Mouse (Mus musculus) intestine, embryonic 16.5 days (tissue): ENCODE results near the gene Syn2. TPM values are rescaled to one million over a fixed set of nuclear protein-coding genes. Genes with fewer than 3 reads are reported as not detected.

Source experiments
- ATAC-seq: fragments of 200-750 bp; cut with Nextera tagmentation; 2 replicates; pipeline ENCODE4 v1.8.0; 2017; ENCODE audit warnings: moderate TSS enrichment, moderate library complexity
- H3K27ac ChIP-seq: fragments of 300-500 bp; sonication (generic); 2 replicates; pipeline ENCODE4 v1.5.1; 2014; ENCODE audit warnings: mild to moderate bottlenecking, low read length
- H3K27me3 ChIP-seq: fragments of 300-500 bp; sonication (generic); replicated peaks from 2 replicates; pipeline ENCODE4 v1.6.1; 2014; ENCODE audit warnings: low read length, control low read depth, mixed read lengths; ENCODE audit not compliant: control insufficient read depth, insufficient read depth
- H3K36me3 ChIP-seq: fragments of 300-500 bp; sonication (generic); 2 replicates; pipeline ENCODE4 v1.6.1; 2014; ENCODE audit warnings: low read length, control low read depth; ENCODE audit not compliant: control insufficient read depth, insufficient read depth
- H3K4me1 ChIP-seq: fragments of 300-500 bp; sonication (generic); 2 replicates; pipeline ENCODE4 v1.6.1; 2014; ENCODE audit warnings: low read length, control low read depth, mixed read lengths; ENCODE audit not compliant: control insufficient read depth, insufficient read depth
- H3K4me2 ChIP-seq: fragments of 300-500 bp; sonication (generic); 2 replicates; pipeline ENCODE4 v1.6.1; 2014; ENCODE audit warnings: low read depth, low read length, control low read depth
- H3K4me3 ChIP-seq: fragments of 300-500 bp; sonication (generic); 2 replicates; pipeline ENCODE4 v1.5.1; 2014; ENCODE audit warnings: mild to moderate bottlenecking, low read length
- H3K9ac ChIP-seq: fragments of 300-500 bp; sonication (generic); 2 replicates; pipeline ENCODE4 v1.6.1; 2014; ENCODE audit warnings: low read depth, low read length
- H3K9me3 ChIP-seq: fragments of 300-500 bp; sonication (generic); 2 replicates; pipeline ENCODE4 v1.6.1; 2016; ENCODE audit warnings: low read length, control low read depth; ENCODE audit not compliant: control insufficient read depth
- WGBS: fragments of 180-500 bp; shearing (Covaris S2); extraction: QIAGEN DNeasy Blood & Tissue Kit; methylation state at CpG from one replicate; pipeline ENCODE4 v1.1.7; 2014; 5-methylcytosine and 5-hydroxymethylcytosine counted together
- polyA plus RNA-seq: library from polyadenylated mRNA; unstranded; fragments of >200 nt; fragmentation: Nextera tagmentation; extraction: Ambion mirVana; gene quantifications from 2 replicates; pipeline ENCODE4 v1.2.1, GENCODE M21; 2015

The Syn2 gene
- polyA plus RNA-seq, 1 experiment from 2014 or later = 0.89 TPM

DNA sequence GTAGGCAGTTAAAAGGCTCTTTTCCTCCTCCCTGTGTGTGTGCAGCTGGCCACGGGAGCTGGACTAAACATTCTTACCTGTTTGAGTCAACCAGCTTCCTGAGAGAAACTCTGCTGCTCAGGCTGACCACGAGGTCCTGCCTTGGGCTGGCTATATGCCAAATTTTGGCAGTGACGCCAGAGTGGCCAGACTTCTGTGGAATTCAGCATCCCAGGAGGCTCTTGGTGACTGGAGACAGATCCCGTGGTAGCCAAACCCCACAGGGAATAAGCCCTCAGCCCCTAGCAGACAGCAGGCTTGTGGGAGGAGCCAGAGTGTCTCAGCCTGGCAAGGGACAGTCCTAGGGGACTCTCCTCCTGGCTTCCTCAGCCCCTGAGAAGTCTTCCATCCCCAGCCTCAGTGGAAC is 137.2 kb downstream of the Syn2 start:
- ATAC-seq = peak; percentile 37; the same call in 1 of the 2 replicates
- H3K9ac ChIP-seq = no peak overlapping the region
- H3K9me3 ChIP-seq = no peaks in the 10 kb centered on the region
- H3K4me3 ChIP-seq = no peak overlapping the region
- no peak overlapping the region for H3K4me2 ChIP-seq
- peaks cover 8% of the 10 kb centered on the region for H3K4me1 ChIP-seq
- H3K36me3 ChIP-seq = no peaks in the 10 kb centered on the region
- 13% methylated on average over 4 of the region's 4 CpGs for WGBS
- H3K27ac ChIP-seq = no peak overlapping the region
- no peaks in the 10 kb centered on the region for H3K27me3 ChIP-seq

DNA sequence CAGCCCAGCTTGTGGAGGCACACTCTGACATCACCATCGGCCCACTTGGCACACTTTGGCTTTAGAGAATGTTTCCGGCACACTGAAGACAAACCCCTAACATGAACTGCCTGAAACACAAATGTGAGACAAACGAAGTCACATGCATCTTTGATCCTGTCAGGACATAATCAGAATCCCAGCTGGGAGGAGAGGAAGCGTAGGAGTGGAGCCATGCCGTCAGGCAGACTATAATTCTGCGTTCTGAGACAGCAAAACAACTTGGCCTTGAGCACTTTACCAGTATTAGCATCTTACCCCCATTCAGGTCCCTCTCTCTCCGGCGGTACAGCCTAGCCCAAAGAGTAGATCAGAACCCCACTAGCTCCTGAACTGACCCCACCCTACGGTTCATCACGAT is 138.6 kb downstream of the Syn2 start:
- H3K4me3 ChIP-seq = no peak overlapping the region
- 89% methylated on average over 10 of the region's 10 CpGs for WGBS
- ATAC-seq = no peak

GRCm38 (mm10) chr6:115274705-115275104 is 140.0 kb downstream of the Syn2 start:
- no peak for ATAC-seq
- Histone ChIP-seq H3K36me3 (no peaks in the 10 kb centered on the region), H3K4me1 (peaks cover 8% of the 10 kb centered on the region), H3K27me3 (no peaks in the 10 kb centered on the region), H3K27ac (no peak overlapping the region), H3K9me3 (no peaks in the 10 kb centered on the region), H3K4me2 (no peak overlapping the region), H3K9ac (no peak overlapping the region), H3K4me3 (no peak overlapping the region)
- WGBS = 73% methylated on average over 9 of the region's 9 CpGs

More for the DNA sequence above, 138.6 kb downstream of the Syn2 start:
- H3K27ac ChIP-seq = no peak overlapping the region
- H3K4me1 ChIP-seq = peaks cover 8% of the 10 kb centered on the region
- H3K36me3 ChIP-seq = no peaks in the 10 kb centered on the region
- no peak overlapping the region for H3K4me2 ChIP-seq
- H3K9me3 ChIP-seq = no peaks in the 10 kb centered on the region
- no peaks in the 10 kb centered on the region for H3K27me3 ChIP-seq
- no peak overlapping the region for H3K9ac ChIP-seq

DNA sequence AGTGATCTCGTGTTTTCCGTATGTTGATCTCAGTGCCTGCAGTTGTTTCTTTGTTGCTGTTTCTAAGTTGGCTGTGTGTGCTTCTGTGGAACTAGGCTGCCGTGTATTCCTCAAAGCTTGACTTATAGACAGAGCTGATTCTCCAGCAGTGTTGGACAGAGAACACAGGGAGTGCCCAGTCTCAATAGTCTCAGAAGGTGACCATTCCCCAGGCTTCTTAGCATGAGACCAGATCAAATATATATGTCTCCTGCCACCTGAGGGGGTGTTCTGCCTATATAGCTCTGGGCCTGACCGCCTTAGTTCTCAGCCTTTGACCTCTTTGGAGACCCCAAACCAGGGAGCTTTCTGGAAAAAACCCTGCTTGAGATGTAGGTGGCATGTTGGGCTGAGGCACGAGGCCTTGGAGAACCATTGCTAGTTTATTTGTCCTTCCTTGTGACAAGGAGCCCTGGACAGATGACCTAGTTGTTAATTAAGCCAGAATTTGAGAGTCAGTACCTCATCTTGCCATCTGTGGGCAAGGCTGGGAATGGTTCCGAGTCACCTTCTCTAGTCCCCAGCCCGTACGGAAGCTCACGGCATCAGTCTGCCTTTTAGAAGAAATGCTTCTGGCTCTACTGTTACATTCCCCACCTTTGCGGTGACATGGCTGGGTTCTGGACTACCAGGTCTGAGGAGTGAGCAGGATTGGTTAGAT is 140.6 kb downstream of the Syn2 start:
- no peaks in the 10 kb centered on the region for H3K9me3 ChIP-seq
- peaks cover 8% of the 10 kb centered on the region for H3K4me1 ChIP-seq
- no peak overlapping the region for H3K4me3 ChIP-seq
- H3K4me2 ChIP-seq = no peak overlapping the region
- no peak overlapping the region for H3K27ac ChIP-seq
- ATAC-seq = no peak
- H3K27me3 ChIP-seq = no peaks in the 10 kb centered on the region
- H3K9ac ChIP-seq = no peak overlapping the region
- 90% methylated on average over 10 of the region's 10 CpGs for WGBS
- H3K36me3 ChIP-seq = no peaks in the 10 kb centered on the region

GRCm38 (mm10) chr6:115278086-115278485 is 143.4 kb downstream of the Syn2 start:
- Histone ChIP-seq H3K9ac (no peak overlapping the region), H3K4me2 (no peak overlapping the region), H3K36me3 (no peaks in the 10 kb centered on the region), H3K9me3 (no peaks in the 10 kb centered on the region), H3K27me3 (no peaks in the 10 kb centered on the region), H3K27ac (no peak overlapping the region), H3K4me3 (no peak overlapping the region), H3K4me1 (no peaks in the 10 kb centered on the region)
- ATAC-seq = no peak
- 79% methylated on average over 8 of the region's 8 CpGs for WGBS

DNA sequence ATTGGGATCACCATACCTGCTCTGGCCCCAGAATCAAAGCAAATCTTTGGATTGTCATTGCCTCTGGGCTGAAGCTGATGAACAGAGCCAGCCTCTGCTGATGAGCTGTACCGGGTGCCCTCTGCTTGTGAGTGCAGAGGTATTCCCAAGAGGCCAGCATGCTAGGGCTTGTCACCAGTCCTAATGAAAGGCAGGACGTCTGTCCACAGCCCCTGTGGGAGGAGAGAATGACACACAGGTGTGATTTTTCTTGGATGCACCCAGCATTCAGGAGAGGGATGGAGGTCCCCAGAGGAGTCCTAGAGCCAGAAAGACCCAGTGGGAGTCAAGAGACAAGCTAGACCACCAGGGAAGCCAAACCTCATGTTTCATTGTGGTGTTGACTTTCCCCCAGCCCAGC is 144.9 kb downstream of the Syn2 start:
- H3K9me3 ChIP-seq = no peaks in the 10 kb centered on the region
- H3K27me3 ChIP-seq = no peaks in the 10 kb centered on the region
- H3K4me1 ChIP-seq = no peaks in the 10 kb centered on the region
- no peak overlapping the region for H3K9ac ChIP-seq
- H3K27ac ChIP-seq = no peak overlapping the region
- 63% methylated on average over 2 of the region's 2 CpGs for WGBS
- H3K4me3 ChIP-seq = no peak overlapping the region
- no peaks in the 10 kb centered on the region for H3K36me3 ChIP-seq
- ATAC-seq = no peak
- H3K4me2 ChIP-seq = no peak overlapping the region

DNA sequence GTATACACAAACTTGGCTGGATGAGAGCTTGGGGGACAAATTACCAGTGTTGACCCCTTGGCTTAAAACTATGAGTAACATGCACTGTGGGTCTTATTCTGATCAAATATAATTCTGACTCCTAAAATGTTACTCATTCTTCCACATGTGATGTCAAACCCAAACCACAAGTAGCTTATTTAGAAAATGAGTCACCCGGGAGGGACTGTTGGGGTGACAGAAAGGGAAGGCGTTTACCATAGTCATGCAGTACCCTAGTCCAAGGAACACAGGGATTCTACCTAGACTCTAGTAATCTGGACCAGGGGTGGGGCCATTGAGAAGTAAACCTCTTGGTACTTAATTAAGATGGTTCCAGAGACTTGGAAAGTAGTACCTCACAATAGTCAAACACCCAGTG is 149.5 kb downstream of the Syn2 start:
- no peaks in the 10 kb centered on the region for H3K9me3 ChIP-seq
- 90% methylated on average over 2 of the region's 2 CpGs for WGBS
- H3K36me3 ChIP-seq = no peaks in the 10 kb centered on the region
- H3K27me3 ChIP-seq = no peaks in the 10 kb centered on the region
- no peak overlapping the region for H3K9ac ChIP-seq
- H3K4me2 ChIP-seq = no peak overlapping the region
- H3K4me3 ChIP-seq = no peak overlapping the region
- no peaks in the 10 kb centered on the region for H3K4me1 ChIP-seq
- no peak for ATAC-seq
- H3K27ac ChIP-seq = no peak overlapping the region

- no peak overlapping the region for H3K4me3 ChIP-seq
- no peak overlapping the region for H3K9ac ChIP-seq
- no peaks in the 10 kb centered on the region for H3K36me3 ChIP-seq
- no peaks in the 10 kb centered on the region for H3K9me3 ChIP-seq
- H3K4me2 ChIP-seq = no peak overlapping the region
- no peak for ATAC-seq
- 80% methylated on average over 6 of the region's 6 CpGs for WGBS
- no peaks in the 10 kb centered on the region for H3K4me1 ChIP-seq
- no peaks in the 10 kb centered on the region for H3K27me3 ChIP-seq
- H3K27ac ChIP-seq = no peak overlapping the region
Measured at GRCm38 (mm10) chr6:115286441-115286840, 151.7 kb downstream of the Syn2 start.

DNA sequence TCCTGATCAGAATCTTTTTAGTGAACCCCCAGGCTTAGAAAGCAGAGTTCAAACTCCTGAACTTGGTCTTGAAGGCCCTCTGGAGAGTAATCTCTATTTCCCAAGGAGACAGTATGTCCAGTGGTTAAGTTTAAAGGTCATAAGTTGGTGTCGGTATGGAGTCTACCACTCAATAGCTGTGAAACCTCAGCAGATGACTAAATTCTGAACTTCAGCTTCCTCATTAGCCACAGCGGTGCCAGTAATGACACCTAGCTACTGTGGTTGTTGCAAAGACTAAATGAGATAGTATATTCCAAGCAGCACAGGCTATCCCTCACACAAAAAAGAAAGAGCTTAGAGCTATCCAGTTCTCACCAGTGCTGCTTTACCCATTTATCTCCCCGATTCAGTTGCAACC is 153.5 kb downstream of the Syn2 start:
- Histone ChIP-seq H3K27me3 (no peaks in the 10 kb centered on the region), H3K36me3 (no peaks in the 10 kb centered on the region), H3K4me2 (no peak overlapping the region), H3K4me3 (no peak overlapping the region), H3K9ac (no peak overlapping the region), H3K4me1 (no peaks in the 10 kb centered on the region), H3K9me3 (no peaks in the 10 kb centered on the region), H3K27ac (no peak overlapping the region)
- 86% methylated on average over 3 of the region's 3 CpGs for WGBS
- ATAC-seq = no peak

- no peak overlapping the region for H3K4me3 ChIP-seq
- H3K27me3 ChIP-seq = no peaks in the 10 kb centered on the region
- no peak overlapping the region for H3K9ac ChIP-seq
- WGBS = 63% methylated on average over 5 of the region's 5 CpGs
- no peaks in the 10 kb centered on the region for H3K9me3 ChIP-seq
- H3K36me3 ChIP-seq = no peaks in the 10 kb centered on the region
- H3K4me2 ChIP-seq = no peak overlapping the region
- no peak for ATAC-seq
- H3K4me1 ChIP-seq = no peaks in the 10 kb centered on the region
- no peak overlapping the region for H3K27ac ChIP-seq
Measured at GRCm38 (mm10) chr6:115290561-115290960, 155.9 kb downstream of the Syn2 start.
